Mouse (Mus musculus): ENCODE measurements around the gene Scaf8. TPM values are rescaled to one million over a fixed set of nuclear protein-coding genes. Genes with fewer than 3 reads are reported as not detected.
A peak's percentile ranks its signal among the peaks of the same experiment; 100 is the strongest.
"Not testable (repeated sequence)": the region's sequence is repeated elsewhere in the genome, so short reads cannot be mapped to it uniquely, and the experiment has no call there.

Scaf8 gene
- total RNA-seq (2021) = 10 to 100 TPM; 54.6 to 61.2 TPM
- long read RNA-seq, full-length matches to known transcripts = 13 of 31 reads
- long read RNA-seq, partial matches to known transcripts = 8 of 31 reads
- long read RNA-seq, other reads (novel, unspliced or antisense) = 10 of 31 reads

DNA sequence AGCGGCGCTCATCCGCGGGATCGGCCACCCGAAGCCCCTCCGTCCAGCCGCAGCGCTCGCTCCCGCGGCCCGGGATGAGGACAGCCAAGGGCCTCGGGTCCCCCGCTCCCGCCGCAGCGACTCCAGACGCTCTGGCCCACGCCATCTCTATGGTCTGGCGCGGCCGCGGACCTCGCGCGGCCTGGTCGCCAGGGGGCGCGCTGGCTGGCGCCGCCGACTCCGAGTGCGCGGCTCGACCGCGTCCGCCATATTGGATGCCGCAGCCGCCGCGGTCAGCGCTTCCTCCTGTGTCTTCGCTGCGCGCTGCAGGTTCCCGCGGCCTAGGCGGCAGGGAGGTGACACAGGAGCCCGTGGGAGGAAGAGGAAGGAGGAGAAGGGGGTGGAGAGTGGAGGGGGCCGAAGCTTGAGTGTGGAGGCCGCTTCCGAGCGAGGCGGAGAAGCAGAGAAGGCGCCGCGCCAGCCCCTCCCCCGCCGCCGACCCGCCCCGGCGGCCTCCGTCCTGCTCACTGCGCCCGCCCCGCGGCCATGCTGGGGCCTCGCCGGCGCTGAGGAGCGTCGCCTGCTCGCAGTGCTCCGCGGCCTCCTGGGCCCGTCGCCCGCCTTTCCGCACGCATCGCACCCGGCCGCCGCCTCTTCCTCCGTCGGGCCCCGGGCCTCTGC, at the start of gene Scaf8:
Gene Scaf8 (plus strand): TSS at position 253 of the 660 bp plus-strand sequence.
- DNase-seq (ENCODE audit: low spot score in 2 of 2) = peak; percentile 93 to 96

GRCm38 (mm10) chr17:3075166-3075872, 39.5 kb upstream of the Scaf8 start:
- DNase-seq (ENCODE audit: low spot score in 2 of 2) = no peak

GRCm38 (mm10) chr17:3075873-3076245, 38.9 kb upstream of the Scaf8 start:
- DNase-seq (ENCODE audit: low spot score in 2 of 2) = no peak

- DNase-seq (ENCODE audit: low spot score in 2 of 2) = not testable (repeated sequence)
Observed at GRCm38 (mm10) chr17:3077936-3078335, 36.8 kb upstream of the Scaf8 start.

GRCm38 (mm10) chr17:3080587-3081349, 34.0 kb upstream of the Scaf8 start:
- not testable (repeated sequence) for DNase-seq (ENCODE audit: low spot score in 2 of 2)

GRCm38 (mm10) chr17:3081512-3082100, 33.2 kb upstream of the Scaf8 start:
- peak; percentile 97 to 99 for DNase-seq (ENCODE audit: low spot score in 2 of 2)

GRCm38 (mm10) chr17:3082125-3082755, 32.5 kb upstream of the Scaf8 start:
- peak; percentile 44 to 73 for DNase-seq (ENCODE audit: low spot score in 2 of 2)

DNA sequence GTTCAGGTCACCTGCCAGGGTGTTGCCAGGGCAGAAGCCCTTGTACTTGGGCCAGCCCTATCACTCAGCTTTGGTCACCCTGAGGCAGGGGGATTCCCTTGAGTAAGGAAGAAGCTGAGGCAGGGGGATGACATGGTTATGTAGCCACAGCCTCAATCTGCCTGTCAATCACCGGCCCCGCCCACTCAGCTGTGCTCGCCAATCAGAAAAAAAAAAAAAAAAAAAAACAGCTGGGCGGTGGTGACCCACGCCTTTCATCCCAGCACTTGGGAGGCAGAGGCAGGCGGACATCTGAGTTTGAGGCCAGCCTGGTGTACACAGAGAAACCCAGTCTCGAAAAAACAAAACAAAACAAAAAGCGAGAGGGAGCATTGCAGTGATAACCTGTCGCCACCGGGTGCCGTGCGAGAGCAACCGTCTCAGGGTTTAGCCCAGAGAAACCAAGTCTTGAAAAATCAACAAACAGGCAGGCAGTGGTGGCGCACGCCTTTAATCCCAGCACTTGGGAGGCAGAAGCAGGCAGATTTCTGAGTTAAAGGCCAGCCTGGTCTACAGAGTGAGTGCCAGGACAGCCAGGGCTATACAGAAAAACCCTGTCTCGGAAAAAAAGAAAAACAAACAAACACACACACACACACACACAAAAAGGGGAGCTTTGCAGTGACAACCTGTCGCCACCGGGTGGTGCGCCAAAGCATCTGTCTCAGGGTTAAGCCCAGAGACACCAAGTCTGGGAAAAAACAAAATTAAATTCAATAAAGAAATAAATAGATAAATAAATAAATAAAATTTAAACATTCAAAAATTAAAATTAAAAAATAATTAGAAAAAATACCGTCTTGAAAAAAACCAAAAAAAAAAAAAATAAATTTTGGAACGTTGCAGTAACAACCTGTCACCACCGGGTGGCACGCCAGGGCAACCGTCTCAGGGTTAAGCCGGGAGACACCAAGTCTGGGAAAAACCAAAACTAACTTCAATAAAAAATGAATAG, 31.7 kb upstream of the Scaf8 start:
- peak; percentile 57 to 77 for DNase-seq (ENCODE audit: low spot score in 2 of 2)

- DNase-seq (ENCODE audit: low spot score in 2 of 2) = peak; percentile 91 to 96
Observed at GRCm38 (mm10) chr17:3083886-3084550, 30.8 kb upstream of the Scaf8 start.

DNA sequence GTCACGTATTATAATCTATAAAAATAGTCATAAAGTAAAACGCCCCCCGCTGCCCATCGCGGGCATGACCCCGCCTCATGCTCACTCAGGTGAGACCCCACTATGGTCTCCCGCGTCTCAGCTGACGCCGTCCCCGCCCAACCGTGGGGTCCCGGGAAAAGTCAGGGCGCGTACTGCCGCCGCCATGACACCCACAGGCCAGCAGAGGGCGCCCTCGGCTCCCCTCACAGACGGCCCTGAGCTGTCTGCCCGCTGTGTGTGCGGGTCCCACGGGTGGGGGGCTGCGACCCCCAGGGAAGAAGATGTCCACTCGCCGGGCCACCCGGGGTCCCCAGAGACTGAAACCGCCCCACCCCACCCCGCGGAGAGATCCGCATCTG, 30.2 kb upstream of the Scaf8 start:
- peak; percentile 74 to 90 for DNase-seq (ENCODE audit: low spot score in 2 of 2)

- no peak for DNase-seq (ENCODE audit: low spot score in 2 of 2)
Observed at GRCm38 (mm10) chr17:3085152-3085551, 29.6 kb upstream of the Scaf8 start.

DNA sequence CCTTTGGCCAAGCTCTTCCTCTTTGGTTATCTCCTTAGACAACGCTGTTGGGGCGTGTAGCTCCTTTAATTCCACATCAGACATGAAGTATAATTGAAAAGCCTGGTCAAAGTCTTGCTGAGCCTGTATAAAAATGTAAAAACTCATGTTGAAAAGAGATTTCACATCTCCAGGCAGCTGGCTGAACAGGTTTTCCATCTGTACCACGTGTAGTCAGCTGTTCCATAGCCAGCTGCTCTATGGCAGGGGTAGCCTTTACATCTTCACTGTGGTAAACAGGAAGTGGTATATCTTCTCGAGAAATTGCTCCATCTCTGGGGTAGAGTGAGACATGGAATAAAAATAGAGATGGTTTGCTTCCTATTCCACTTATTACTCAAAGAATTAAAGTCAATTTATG, 22.1 kb upstream of the Scaf8 start:
- DNase-seq (ENCODE audit: low spot score in 2 of 2) = no peak

DNA sequence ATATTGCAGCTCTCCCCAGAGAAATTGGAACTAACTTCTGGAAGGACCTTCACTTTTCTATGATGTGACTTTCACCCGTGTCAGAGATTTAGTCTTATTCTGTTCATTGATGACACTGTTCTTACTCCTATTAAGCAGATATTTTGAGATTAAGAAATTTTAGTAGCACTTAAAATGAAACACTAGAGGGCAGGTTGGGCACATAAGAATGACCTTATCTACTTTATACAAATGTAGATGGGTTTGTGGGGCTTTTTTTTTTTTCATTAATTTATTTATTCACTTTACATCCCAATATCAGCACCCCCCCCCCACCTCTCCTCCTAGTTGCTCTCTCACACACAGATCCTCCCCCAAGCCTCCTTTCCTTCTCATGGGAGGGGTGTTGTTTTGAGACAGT, 15.5 kb upstream of the Scaf8 start:
- not testable (repeated sequence) for DNase-seq (ENCODE audit: low spot score in 2 of 2)

DNA sequence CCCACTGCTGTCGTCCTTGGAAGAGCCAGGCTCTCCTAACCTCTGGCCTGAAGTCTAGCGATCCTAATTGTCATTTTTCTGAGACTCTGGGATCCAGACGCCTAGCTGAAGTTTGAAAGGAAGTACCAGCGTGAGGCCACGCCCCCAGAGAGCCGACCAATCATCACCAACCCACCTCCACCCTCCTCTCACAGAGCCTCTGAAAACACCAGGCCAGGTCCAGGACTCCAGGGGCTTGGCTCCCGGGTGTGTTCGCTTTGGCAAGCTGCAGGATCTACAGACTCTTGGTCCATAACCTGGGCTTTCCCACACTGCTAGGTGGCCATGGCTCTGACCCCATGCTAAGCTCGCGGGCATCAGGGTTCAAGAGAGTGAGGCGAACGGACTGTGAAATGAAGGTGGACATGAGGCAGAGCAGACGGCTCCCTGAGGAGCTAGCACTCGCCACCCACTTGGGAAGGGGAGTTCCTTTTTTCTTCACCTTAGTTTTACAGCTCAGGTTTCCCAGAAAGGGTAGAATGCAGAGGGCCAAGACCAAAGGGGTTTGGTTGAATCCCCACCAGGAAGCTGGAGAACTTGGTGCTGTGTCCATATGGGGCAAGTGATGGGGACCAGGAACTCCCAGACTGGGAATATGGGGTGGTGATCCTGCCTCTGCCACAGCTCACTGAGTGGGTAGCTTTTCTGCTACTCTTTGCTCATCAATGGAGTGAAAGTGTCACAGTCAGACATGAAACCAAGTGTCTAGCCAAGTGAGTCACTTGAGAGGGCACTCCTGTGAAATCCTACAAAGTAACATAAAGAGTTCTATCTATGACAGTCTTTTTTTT, 12.2 kb upstream of the Scaf8 start:
- peak in 1 of 2 experiments; percentile 36 for DNase-seq (ENCODE audit: low spot score in 2 of 2)

GRCm38 (mm10) chr17:3104154-3104931, 10.4 kb upstream of the Scaf8 start:
- no peak for DNase-seq (ENCODE audit: low spot score in 2 of 2)

GRCm38 (mm10) chr17:3105022-3105421, 9.8 kb upstream of the Scaf8 start:
- no peak for DNase-seq (ENCODE audit: low spot score in 2 of 2)

- DNase-seq (ENCODE audit: low spot score in 2 of 2) = no peak
Observed at GRCm38 (mm10) chr17:3113737-3114357, 925 bp upstream of the Scaf8 start.
